Mouse (Mus musculus) bone marrow, adult 2 months (tissue): ENCODE results near the gene Ttc7.

ENCODE experiments used
- CTCF ChIP-seq: fragments of 200-500 bp; IDR thresholded peaks from 2 replicates; pipeline ENCODE4 v1.5.1; 2011; ENCODE audit warnings: low read length, control low read depth; ENCODE audit not compliant: control insufficient read depth, insufficient read depth
- POLR2A ChIP-seq: fragments of 200-500 bp; IDR thresholded peaks from 2 replicates; pipeline ENCODE4 v1.6.1; 2011; ENCODE audit warnings: low read depth, mild to moderate bottlenecking, control low read depth, low read length, borderline replicate concordance; ENCODE audit not compliant: control insufficient read depth

- TF ChIP-seq CTCF, result no peak
- no peak for TF ChIP-seq POLR2A
These were observed 114.4 kb downstream of the Ttc7 start for GRCm38 (mm10) chr17:87397088-87397487.
